Mouse (Mus musculus) megakaryocyte, embryonic 14.5 days (primary cell): ENCODE results near the gene Atg4b.

Source experiments
- FLI1 ChIP-seq: IDR thresholded peaks from 2 replicates; pipeline ENCODE4 v1.6.1; 2012; ENCODE audit warnings: low read length, inconsistent platforms, mixed read lengths
- GATA1 ChIP-seq: IDR thresholded peaks from 3 replicates; pipeline ENCODE4 v1.6.1; 2012; ENCODE audit warnings: mixed read lengths, low read length, inconsistent platforms, borderline replicate concordance

- TF ChIP-seq GATA1 (no peak), FLI1 (no peak)
These were observed 83.9 kb downstream of the Atg4b start for GRCm38 (mm10) chr1:93835211-93835610.
